Mouse (Mus musculus) gonadal fat pad, adult 2 months (tissue): ENCODE measurements around the gene Hist1h4a. TPM values are rescaled to one million over a fixed set of nuclear protein-coding genes. Genes with fewer than 3 reads are reported as not detected.
"Not testable (repeated sequence)": the region's sequence is repeated elsewhere in the genome, so short reads cannot be mapped to it uniquely, and the experiment has no call there.

Experiments used
- DNase-seq: peaks from one replicate; pipeline ENCODE4 v3.0.0-alpha.2; 2012; ENCODE audit warnings: low read depth
- polyA plus RNA-seq: library from polyadenylated mRNA; depleted of rRNA; stranded (reverse); fragments of >200 nt; gene quantifications from 2 replicates; pipeline ENCODE4 v1.2.3, GENCODE M21; 2012

Gene Hist1h4a
- polyA plus RNA-seq, 1 experiment: 9.3 TPM

GRCm38 (mm10) chr13:23743215-23743614, 17.8 kb downstream of the Hist1h4a start:
- no peak for DNase-seq

GRCm38 (mm10) chr13:23742007-23742406, 19.0 kb downstream of the Hist1h4a start:
- DNase-seq: no peak

- DNase-seq: no peak
Observed at GRCm38 (mm10) chr13:23740910-23741309, 20.1 kb downstream of the Hist1h4a start.

- no peak for DNase-seq
Observed at GRCm38 (mm10) chr13:23740256-23740840, 20.7 kb downstream of the Hist1h4a start.

GRCm38 (mm10) chr13:23739922-23740252, 21.1 kb downstream of the Hist1h4a start:
- no peak for DNase-seq

- DNase-seq: no peak
Observed at GRCm38 (mm10) chr13:23739069-23739921, 21.7 kb downstream of the Hist1h4a start.

- no peak for DNase-seq
Observed at GRCm38 (mm10) chr13:23738677-23739068, 22.4 kb downstream of the Hist1h4a start, which contains the start of gene Hist1h1c. Hist1h1c (plus strand) TSS chr13:23738808.

- DNase-seq: no peak
Observed at GRCm38 (mm10) chr13:23738041-23738440, 23.0 kb downstream of the Hist1h4a start.

GRCm38 (mm10) chr13:23737091-23737490, 23.9 kb downstream of the Hist1h4a start:
- no peak for DNase-seq

GRCm38 (mm10) chr13:23732156-23732804, 28.8 kb downstream of the Hist1h4a start:
- no peak for DNase-seq

GRCm38 (mm10) chr13:23730479-23730878, 30.6 kb downstream of the Hist1h4a start:
- no peak for DNase-seq

GRCm38 (mm10) chr13:23729706-23730105, 31.3 kb downstream of the Hist1h4a start:
- DNase-seq: no peak

- DNase-seq: no peak
Observed at GRCm38 (mm10) chr13:23729192-23729525, 31.9 kb downstream of the Hist1h4a start.

- DNase-seq: no peak
Observed at GRCm38 (mm10) chr13:23728472-23729191, 32.4 kb downstream of the Hist1h4a start.

GRCm38 (mm10) chr13:23725213-23725612, 35.8 kb downstream of the Hist1h4a start:
- DNase-seq: no peak

GRCm38 (mm10) chr13:23724239-23724638, 36.8 kb downstream of the Hist1h4a start:
- no peak for DNase-seq

GRCm38 (mm10) chr13:23717593-23718245, 43.3 kb downstream of the Hist1h4a start:
- not testable (repeated sequence) for DNase-seq

- no peak for DNase-seq
Observed at GRCm38 (mm10) chr13:23717176-23717575, 43.9 kb downstream of the Hist1h4a start.

- no peak for DNase-seq
Observed at GRCm38 (mm10) chr13:23716261-23717042, 44.6 kb downstream of the Hist1h4a start.
